Mouse (Mus musculus) spleen, postnatal 10 days (tissue): ENCODE measurements at regions not wholly inside any gene's neighbourhood (a gene's known extent, or its start where the extent isn't known, plus 50 kb on each side); places are given as distances from the start of the nearest gene placed in this dataset.
A peak's percentile ranks its signal among the peaks of the same experiment; 100 is the strongest.

Experiments used
- DNase-seq, 2 experiments: peaks; one replicate each; pipeline ENCODE4 v3.0.0; 2021 to 2022; ENCODE audit warnings: low spot score in 2 of 2

GRCm38 (mm10) chr5:119349395-119349794 is 321.1 kb upstream of the Tbx3 start:
- DNase-seq: no peak

GRCm38 (mm10) chr5:119350325-119350915 is 320.0 kb upstream of the Tbx3 start:
- no peak for DNase-seq

- no peak for DNase-seq
These were observed 315.0 kb upstream of the Tbx3 start for GRCm38 (mm10) chr5:119355471-119355870.

- no peak for DNase-seq
These were observed 314.4 kb upstream of the Tbx3 start for GRCm38 (mm10) chr5:119356051-119356450.

- peak in 1 of 2 experiments; percentile 53 for DNase-seq
These were observed 310.8 kb upstream of the Tbx3 start for GRCm38 (mm10) chr5:119359709-119360108.

GRCm38 (mm10) chr5:119360351-119360750 is 310.1 kb upstream of the Tbx3 start:
- DNase-seq: no peak

- no peak for DNase-seq
These were observed 308.9 kb upstream of the Tbx3 start for GRCm38 (mm10) chr5:119361406-119362044.

GRCm38 (mm10) chr5:119362452-119362851 is 308.0 kb upstream of the Tbx3 start:
- no peak for DNase-seq

GRCm38 (mm10) chr5:119364250-119364649 is 306.2 kb upstream of the Tbx3 start:
- DNase-seq: no peak

- DNase-seq: no peak
These were observed 305.3 kb upstream of the Tbx3 start for GRCm38 (mm10) chr5:119365157-119365556.

GRCm38 (mm10) chr5:119366296-119366695 is 304.2 kb upstream of the Tbx3 start:
- no peak for DNase-seq

GRCm38 (mm10) chr5:119370481-119370880 is 300.0 kb upstream of the Tbx3 start:
- DNase-seq: no peak

- no peak for DNase-seq
These were observed 299.5 kb upstream of the Tbx3 start for GRCm38 (mm10) chr5:119370931-119371330.

GRCm38 (mm10) chr5:119373774-119374700 is 296.4 kb upstream of the Tbx3 start:
- DNase-seq: no peak

- DNase-seq: no peak
These were observed 295.6 kb upstream of the Tbx3 start for GRCm38 (mm10) chr5:119374861-119375260.

GRCm38 (mm10) chr5:119378261-119378660 is 292.2 kb upstream of the Tbx3 start:
- no peak for DNase-seq

GRCm38 (mm10) chr5:119379915-119380432 is 290.5 kb upstream of the Tbx3 start:
- DNase-seq: no peak

- no peak for DNase-seq
These were observed 289.0 kb upstream of the Tbx3 start for GRCm38 (mm10) chr5:119381495-119381894.

- DNase-seq: no peak
These were observed 285.0 kb upstream of the Tbx3 start for GRCm38 (mm10) chr5:119385506-119385905.

- DNase-seq: no peak
These were observed 283.6 kb upstream of the Tbx3 start for GRCm38 (mm10) chr5:119386821-119387220.

- DNase-seq: no peak
These were observed 283.2 kb upstream of the Tbx3 start for GRCm38 (mm10) chr5:119387261-119387660.

GRCm38 (mm10) chr5:119388841-119389240 is 281.6 kb upstream of the Tbx3 start:
- DNase-seq: no peak
